Mouse (Mus musculus): Measurements from ENCODE around the gene Anpep.

The Anpep gene

GRCm38 (mm10) chr7:79860811-79861210, at the start of gene Anpep:
Gene Anpep (minus strand): TSS chr7:79861059.
- DNase-seq, result no peak

DNA sequence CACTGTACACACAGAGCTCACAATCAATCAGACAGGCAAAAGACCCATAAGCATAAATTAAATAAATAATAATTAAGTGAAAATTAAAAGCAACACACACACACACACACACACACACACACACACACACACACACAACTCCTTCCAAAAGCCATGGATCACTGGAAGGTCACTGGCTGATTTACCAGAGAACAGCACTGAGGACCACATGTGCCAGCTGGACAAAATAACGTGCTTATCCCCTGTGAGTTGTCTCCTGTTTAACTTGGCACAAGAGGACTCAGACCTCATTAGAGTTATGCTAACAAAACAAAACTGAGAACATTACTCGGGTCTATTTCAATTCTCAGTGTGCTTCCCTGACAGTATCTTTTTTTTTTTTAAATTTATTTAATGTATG, 46.5 kb upstream of the Anpep start:
- DNase-seq, result no peak

DNA sequence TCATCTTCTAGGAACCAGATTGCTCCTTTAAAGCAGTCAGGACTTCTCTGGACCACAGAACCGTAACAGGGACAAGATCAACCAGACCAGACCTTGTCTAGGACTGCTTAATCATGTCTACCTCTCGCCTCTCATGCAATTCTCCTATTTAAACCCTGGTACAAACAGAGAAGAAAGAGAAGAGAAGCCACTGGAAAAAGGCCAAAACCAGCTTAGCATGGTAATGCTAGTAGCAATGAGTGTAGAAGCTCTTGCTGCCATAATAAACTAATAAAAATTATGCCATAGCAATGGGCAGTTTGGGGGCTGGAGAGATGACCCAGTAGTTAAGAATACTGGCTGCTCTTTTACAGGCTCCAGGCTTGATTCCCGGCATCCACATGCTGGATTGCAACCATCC, 46.1 kb upstream of the Anpep start:
- no peak for DNase-seq

DNA sequence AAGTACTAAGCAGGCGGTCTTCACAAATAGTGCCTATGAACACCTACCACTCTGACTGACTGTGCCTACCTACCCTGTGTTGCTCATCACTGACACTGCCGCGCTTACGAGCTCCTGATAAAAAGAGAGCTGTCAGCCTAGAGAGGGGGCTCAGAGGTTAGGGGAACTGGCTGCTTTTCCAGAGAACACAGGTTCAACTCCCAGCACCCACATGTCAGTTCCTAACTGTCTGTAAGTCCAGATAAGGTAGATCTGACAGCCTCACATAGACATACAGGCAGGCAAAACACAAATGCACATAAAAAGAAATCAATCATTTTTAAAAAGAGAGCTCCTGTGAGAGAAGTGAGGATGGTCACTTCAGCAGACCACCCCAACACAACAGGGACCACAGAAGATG, 44.3 kb upstream of the Anpep start:
- DNase-seq, result no peak

- no peak for DNase-seq
These were observed 42.4 kb upstream of the Anpep start for GRCm38 (mm10) chr7:79903160-79903792.

DNA sequence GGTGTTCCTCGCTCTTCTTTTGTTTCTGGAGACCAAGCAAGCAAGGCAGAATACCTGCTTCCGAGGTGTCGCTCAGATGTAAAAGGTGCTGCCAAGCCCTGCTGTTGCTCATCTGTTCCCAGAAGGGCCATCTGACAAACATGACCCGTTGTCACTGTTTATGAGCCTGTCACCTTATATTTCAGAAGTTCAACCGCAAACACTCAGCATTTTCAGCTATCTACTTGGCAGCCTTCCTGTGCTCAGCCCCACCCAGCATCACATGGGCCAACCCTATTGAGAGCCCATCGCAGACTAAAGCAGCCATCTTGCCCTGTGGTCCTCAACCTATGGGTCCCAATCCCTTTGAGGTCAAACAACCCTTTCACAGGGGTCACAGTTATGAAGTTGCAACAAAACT, 39.9 kb upstream of the Anpep start:
- no peak for DNase-seq

DNA sequence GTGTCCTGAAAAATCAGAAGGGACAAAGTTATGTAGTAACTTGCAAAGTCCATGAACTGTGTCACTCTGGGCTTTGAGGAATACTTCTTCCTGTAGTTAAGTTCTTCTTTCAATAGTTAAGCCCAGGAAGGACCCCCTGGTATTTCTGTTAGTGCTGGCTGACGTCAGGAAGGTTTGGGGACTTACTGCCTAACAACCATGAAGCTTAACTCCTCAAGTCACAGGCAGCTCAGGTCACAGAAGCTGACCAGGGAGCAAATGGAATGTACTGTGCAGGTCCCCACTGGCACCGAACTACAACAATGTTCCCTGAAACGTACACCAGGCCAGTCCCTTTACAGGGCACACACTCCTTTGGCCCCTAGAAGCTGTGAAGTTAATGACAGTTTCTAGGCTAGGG, 34.4 kb upstream of the Anpep start:
- DNase-seq, result no peak

DNA sequence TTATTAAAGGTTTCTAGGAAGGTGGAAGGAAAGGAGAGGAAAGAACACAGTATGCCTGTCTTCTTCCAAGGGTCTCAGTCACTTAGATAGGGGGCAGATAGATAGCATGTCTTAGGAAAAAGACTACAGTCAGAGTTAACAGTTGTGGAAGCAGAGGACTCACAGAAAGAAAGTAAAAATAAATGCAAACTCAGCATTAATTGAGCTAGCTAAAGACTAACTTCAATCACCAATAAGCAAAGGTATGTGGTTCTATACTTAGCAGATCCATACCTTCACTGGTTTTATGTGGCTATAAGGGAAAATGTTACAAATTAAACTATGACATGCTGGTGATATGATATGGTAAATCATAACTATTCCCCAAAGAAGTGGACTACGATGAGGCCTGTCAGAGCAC, 33.9 kb upstream of the Anpep start:
- DNase-seq, result no peak

DNA sequence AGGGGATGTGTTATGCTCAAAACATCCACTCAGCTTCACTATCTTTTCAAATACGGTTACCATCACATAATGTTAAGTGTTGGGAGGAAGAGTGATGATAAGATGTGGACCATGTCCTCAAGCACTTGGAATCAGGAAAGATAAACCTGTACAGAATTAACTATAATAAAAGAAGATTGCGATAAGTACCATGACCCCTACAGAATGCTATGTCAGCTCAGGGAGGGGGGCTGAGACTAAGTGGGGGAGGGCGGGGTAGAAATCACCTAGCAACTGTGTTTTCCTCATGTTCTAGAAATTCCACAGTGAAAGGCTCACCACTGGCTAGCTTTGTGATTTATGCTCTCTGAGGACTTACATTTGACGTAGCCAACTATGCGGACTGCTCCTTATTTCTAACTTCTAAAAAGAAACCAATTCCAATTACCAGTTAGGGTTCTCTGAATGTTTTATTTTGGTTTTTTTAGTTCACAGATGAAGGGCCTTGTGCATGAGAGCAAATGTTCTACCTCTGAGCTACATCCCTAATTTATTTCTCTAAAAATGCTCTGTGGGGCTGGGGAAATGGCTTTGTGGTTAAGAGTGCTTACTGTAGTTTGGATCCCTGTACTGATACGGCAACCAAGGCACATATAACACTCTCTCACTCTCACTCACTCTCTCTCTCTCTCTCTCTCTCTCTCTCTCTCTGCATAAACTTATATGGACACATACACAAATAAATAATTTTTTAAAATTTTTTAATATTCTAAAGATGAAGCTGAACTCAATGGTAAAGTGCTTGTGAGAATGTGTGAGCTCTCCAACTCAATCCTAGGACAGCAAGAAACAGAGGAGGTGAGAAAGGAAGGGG, 31.9 kb upstream of the Anpep start:
- no peak for DNase-seq

DNA sequence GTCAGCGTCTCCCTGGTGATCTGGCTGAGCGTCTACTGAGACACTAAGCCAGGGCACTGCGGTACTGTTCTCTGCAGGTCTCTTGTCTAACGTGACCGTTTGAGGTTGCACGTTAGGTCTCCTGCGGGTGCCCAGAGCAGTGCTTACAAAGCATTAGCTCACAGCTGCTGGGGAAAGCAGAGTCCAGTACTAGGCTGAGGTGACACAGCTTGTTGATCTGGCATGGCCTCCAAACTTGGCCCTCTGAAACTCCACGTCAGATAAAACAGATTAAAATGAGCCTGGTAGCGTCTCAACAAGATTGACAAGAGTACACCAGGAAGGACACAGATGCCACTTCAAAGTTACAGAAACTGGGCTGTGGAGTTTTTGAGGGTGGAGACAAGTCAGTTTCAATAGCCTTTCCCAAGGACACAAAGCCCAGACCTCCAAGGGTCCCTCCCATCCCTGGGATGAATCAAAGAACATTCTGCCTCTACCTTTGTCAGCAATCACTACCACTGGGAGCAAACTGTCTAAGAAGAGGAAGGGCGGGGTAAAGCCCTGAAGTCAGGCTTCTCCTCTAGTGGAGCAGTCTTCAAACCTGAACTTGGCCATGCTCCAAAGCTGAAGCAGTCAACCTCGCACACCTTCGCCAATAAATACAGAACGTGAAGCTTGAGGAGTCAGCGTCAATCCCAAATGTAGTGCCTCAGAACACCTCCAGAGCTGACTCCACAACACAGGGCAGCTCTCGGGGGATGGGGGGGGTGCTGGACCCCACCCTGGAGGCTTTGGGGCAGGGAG, 29.8 kb upstream of the Anpep start:
- no peak for DNase-seq

DNA sequence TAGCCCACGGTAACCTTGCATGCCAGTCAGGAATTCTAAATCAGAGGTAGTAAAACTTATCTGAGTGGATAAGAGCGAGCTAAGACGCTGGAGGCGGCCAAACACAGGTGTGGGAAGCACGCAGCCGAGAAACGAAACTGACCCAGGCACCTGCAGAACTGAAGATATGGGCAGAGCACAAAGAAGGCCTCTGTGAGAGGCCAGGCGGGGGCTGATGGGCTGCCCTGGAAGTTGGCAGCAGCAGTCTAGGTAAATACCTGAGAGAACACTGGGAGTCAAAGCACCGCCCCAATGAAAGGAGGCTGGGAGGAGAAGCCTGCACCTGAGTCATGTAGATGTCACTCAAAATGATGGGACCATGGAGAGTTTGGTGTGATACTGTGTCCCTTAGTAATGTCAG, 27.7 kb upstream of the Anpep start:
- no peak for DNase-seq

- DNase-seq, result no peak
These were observed 22.9 kb upstream of the Anpep start for GRCm38 (mm10) chr7:79883613-79884334.

- DNase-seq, result no peak
These were observed 21.0 kb upstream of the Anpep start for GRCm38 (mm10) chr7:79881901-79882300.

DNA sequence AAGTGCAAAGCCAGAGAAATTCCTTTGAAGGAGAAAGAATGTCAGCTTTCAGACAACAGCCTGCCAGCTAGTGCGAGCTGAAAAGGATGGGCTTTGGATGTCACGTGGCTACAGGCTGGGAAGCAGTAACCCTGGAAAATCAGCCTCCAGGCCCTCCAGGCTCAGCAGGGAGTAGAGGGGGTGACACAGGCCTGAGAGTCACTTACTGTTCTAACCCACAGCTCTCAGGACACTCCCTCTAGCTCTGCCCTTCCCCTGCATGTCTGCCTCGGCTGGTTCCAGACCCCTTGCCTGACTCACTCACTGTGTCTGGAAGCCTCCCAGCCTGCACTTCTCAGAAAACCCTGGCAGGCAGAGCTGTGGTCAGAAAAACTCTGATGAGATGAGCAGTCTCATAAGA, 20.1 kb upstream of the Anpep start:
- no peak for DNase-seq

GRCm38 (mm10) chr7:79880033-79880432, 19.2 kb upstream of the Anpep start:
- no peak for DNase-seq

- no peak for DNase-seq
These were observed 17.7 kb upstream of the Anpep start for GRCm38 (mm10) chr7:79878455-79879025.

DNA sequence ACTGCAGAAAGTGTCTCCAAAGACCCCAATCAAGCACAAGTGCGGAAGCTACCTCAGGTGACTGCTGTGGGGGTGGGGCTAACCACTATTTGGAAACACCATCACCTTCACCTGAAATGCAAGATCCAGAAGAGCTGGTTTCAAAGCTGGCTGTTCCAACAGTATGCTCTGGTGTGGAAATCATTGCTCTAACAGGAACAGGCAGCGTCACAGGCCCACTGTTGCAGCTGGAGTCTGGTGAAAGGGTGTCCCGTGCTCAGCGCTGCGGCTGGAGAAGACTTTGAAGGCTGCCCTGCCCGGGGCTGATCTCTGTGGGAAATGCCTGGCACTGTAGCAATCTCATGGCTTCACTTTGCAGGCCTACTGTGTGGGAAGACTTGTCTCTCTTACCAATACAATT, 12.5 kb upstream of the Anpep start:
- no peak for DNase-seq

GRCm38 (mm10) chr7:79871797-79872345, 11.0 kb upstream of the Anpep start:
- no peak for DNase-seq

GRCm38 (mm10) chr7:79869072-79869719, 8.3 kb upstream of the Anpep start:
- DNase-seq, result no peak

DNA sequence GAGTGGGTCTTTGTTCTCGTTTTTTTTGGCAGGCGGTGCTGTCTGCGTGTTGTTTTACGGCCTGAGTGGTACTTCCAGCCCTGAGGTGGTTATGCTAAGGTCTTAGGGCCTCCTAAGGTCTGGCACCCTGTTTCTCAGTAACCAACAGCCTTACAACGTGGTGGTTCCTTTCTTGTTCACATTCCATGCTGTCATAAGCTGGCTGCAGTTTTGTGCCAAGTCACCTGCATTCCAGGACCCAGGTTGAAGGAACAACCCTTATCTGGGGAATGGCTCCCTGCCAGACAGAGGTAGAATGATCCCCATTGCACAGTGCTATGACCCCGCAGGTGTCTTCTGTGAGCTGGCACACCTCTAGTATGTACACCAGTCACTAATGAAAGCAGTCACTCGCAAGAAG, 7.6 kb upstream of the Anpep start:
- DNase-seq, result no peak

- DNase-seq, result no peak
These were observed 7.0 kb upstream of the Anpep start for GRCm38 (mm10) chr7:79867861-79868260.

All from cerebellum, adult 8-10 months (tissue).